Mouse (Mus musculus) monocyte, adult 2 months (primary cell): ENCODE measurements around the gene Ppara.

Experiments used
- DNase-seq, 2 experiments: peaks; one replicate each; pipeline ENCODE4 v3.0.0; 2022; ENCODE audit warnings: low spot score in 2 of 2, low read depth in 1 of 2

Gene Ppara

GRCm38 (mm10) chr15:85705013-85705528 lies 29.7 kb upstream of the Ppara start:
- no peak for DNase-seq

- no peak for DNase-seq
Measured at GRCm38 (mm10) chr15:85705566-85706332, 29.0 kb upstream of the Ppara start.

GRCm38 (mm10) chr15:85706527-85706926 lies 28.3 kb upstream of the Ppara start:
- DNase-seq = no peak

GRCm38 (mm10) chr15:85707017-85707416 lies 27.8 kb upstream of the Ppara start:
- no peak for DNase-seq

- DNase-seq = no peak
Measured at GRCm38 (mm10) chr15:85707458-85708030, 27.2 kb upstream of the Ppara start.

- no peak for DNase-seq
Measured at GRCm38 (mm10) chr15:85708217-85708616, 26.6 kb upstream of the Ppara start.

- DNase-seq = no peak
Measured at GRCm38 (mm10) chr15:85708843-85709242, 25.9 kb upstream of the Ppara start.

GRCm38 (mm10) chr15:85709268-85709973 lies 25.4 kb upstream of the Ppara start:
- peak; percentile 28 to 59 for DNase-seq

GRCm38 (mm10) chr15:85710179-85710578 lies 24.6 kb upstream of the Ppara start:
- peak; percentile 26 to 33 for DNase-seq

GRCm38 (mm10) chr15:85710641-85711580 lies 23.9 kb upstream of the Ppara start:
- no peak for DNase-seq

- DNase-seq = no peak
Measured at GRCm38 (mm10) chr15:85712565-85713168, 22.1 kb upstream of the Ppara start.

- DNase-seq = no peak
Measured at GRCm38 (mm10) chr15:85713417-85713816, 21.4 kb upstream of the Ppara start.

- no peak for DNase-seq
Measured at GRCm38 (mm10) chr15:85715059-85715458, 19.7 kb upstream of the Ppara start.

GRCm38 (mm10) chr15:85716045-85716444 lies 18.7 kb upstream of the Ppara start:
- peak in 1 of 2 experiments; percentile 49 for DNase-seq

- no peak for DNase-seq
Measured at GRCm38 (mm10) chr15:85716591-85716990, 18.2 kb upstream of the Ppara start.

GRCm38 (mm10) chr15:85717008-85717407 lies 17.8 kb upstream of the Ppara start:
- no peak for DNase-seq

GRCm38 (mm10) chr15:85717800-85718199 lies 17.0 kb upstream of the Ppara start:
- no peak for DNase-seq

GRCm38 (mm10) chr15:85719017-85719416 lies 15.8 kb upstream of the Ppara start:
- DNase-seq = no peak

GRCm38 (mm10) chr15:85720366-85720841 lies 14.4 kb upstream of the Ppara start:
- DNase-seq = no peak
